Mouse (Mus musculus) E14TG2a.4 (cell line): ENCODE data around the gene Mpped1.

Experiments
- H3K27me3 ChIP-seq: 2 replicates; pipeline ENCODE4 v1.6.1; 2014; ENCODE audit warnings: low read length, control low read depth; ENCODE audit not compliant: insufficient read depth
- H3K36me3 ChIP-seq: 2 replicates; pipeline ENCODE4 v1.6.1; 2014; ENCODE audit warnings: low read length, control low read depth; ENCODE audit not compliant: insufficient read depth
- H3K4me1 ChIP-seq: replicated peaks from 2 replicates; pipeline ENCODE4 v1.6.1; 2014; ENCODE audit warnings: low read depth, low read length, control low read depth
- H3K4me3 ChIP-seq: replicated peaks from 2 replicates; pipeline ENCODE4 v1.5.1; 2014; ENCODE audit warnings: mild to moderate bottlenecking, low read length
- H3K9me3 ChIP-seq: 2 replicates; pipeline ENCODE4 v1.6.1; 2014; ENCODE audit warnings: low read length, control low read depth
- CTCF ChIP-seq: conservative IDR thresholded peaks from 2 replicates; pipeline ENCODE4 v1.5.1; 2014; ENCODE audit warnings: low read length
- NANOG ChIP-seq: IDR thresholded peaks from 2 replicates; pipeline ENCODE4 v1.6.1; 2014; ENCODE audit warnings: borderline replicate concordance, low read length, mixed read lengths
- POU5F1 ChIP-seq: IDR thresholded peaks from 2 replicates; pipeline ENCODE4 v1.6.1; 2014; ENCODE audit warnings: low read length, borderline replicate concordance

The Mpped1 gene

DNA sequence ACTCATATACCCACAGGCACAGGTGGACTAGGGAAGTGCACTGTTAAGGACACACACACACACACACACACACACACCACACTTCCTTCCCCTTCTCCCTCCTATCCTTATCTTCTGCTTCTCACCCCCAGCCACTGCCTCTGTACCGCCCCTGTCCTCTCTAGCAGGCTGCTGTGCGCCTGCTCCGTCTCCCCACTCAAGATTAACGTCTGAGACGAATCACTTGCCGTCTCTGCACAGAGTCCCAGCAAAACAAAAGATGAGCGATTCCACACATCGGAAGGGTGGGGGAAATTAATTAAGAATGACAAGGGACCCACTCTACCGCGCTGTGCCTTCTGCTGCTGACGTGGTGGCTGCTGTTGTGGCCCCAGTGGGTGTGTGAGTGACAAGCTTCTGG, 66.5 kb downstream of the Mpped1 start:
- TF ChIP-seq POU5F1 = no peak
- no peak for TF ChIP-seq NANOG
- TF ChIP-seq CTCF = no peak
- H3K9me3 ChIP-seq = no peaks in the 10 kb centered on the region
- H3K36me3 ChIP-seq = no peaks in the 10 kb centered on the region
- H3K27me3 ChIP-seq = peaks cover 20% of the 10 kb centered on the region
- peaks cover 5% of the 10 kb centered on the region for H3K4me1 ChIP-seq
- H3K4me3 ChIP-seq = no peak overlapping the region

DNA sequence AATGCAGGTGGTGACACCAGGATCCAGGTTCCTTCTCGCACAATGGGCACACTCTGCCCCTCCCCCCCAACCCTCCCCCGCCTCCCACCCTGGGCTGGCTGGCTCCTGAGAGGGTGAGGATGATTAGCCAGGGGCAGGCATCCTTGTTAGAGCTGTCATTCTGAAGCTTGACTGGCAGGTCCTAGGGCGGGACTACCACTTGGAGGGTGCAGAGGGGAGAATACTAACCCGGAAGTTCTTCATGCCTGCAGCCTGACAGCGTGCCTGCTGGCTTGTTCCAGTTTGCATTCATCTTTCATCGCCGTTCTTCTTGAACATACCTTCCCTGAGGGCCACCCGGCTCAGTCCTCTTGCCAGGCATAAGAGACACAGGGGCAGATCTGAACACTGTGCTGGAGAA, 67.3 kb downstream of the Mpped1 start:
- Histone ChIP-seq H3K36me3 (no peaks in the 10 kb centered on the region), H3K4me3 (no peak overlapping the region), H3K4me1 (peaks cover 5% of the 10 kb centered on the region), H3K27me3 (peaks cover 13% of the 10 kb centered on the region; the same call in 1 of the 2 replicates), H3K9me3 (no peaks in the 10 kb centered on the region)
- TF ChIP-seq NANOG (no peak), CTCF (no peak), POU5F1 (no peak)

DNA sequence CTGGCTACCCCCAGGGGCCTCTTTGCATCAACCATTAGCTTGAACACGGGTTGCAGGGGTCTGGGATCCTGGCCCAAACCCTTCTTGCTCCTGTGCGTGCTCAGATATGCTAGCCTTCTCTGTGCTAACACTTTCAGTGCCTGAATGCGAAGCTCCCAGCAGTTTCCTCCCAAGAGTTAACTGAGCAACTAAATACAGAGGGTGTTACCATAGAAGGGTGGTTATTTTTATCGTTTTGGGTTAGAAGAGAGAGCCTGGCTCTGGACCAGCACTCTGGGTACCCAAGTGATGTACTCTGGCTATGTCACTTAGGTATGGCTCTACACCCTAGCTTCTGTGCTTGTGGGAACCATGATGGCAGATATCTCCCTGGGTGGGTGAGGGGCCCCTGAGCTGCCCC, 68.2 kb downstream of the Mpped1 start:
- Histone ChIP-seq H3K4me3 (no peak overlapping the region), H3K4me1 (peaks cover 5% of the 10 kb centered on the region), H3K27me3 (peaks cover 13% of the 10 kb centered on the region; the same call in 1 of the 2 replicates), H3K9me3 (no peaks in the 10 kb centered on the region), H3K36me3 (no peaks in the 10 kb centered on the region)
- TF ChIP-seq POU5F1 (no peak), NANOG (no peak), CTCF (no peak)

GRCm38 (mm10) chr15:83848193-83848592, 68.9 kb downstream of the Mpped1 start:
- Histone ChIP-seq H3K9me3 (no peaks in the 10 kb centered on the region), H3K27me3 (peaks cover 12% of the 10 kb centered on the region), H3K4me3 (no peak overlapping the region), H3K36me3 (no peaks in the 10 kb centered on the region), H3K4me1 (peaks cover 5% of the 10 kb centered on the region)
- no peak for TF ChIP-seq POU5F1
- no peak for TF ChIP-seq NANOG
- no peak for TF ChIP-seq CTCF

DNA sequence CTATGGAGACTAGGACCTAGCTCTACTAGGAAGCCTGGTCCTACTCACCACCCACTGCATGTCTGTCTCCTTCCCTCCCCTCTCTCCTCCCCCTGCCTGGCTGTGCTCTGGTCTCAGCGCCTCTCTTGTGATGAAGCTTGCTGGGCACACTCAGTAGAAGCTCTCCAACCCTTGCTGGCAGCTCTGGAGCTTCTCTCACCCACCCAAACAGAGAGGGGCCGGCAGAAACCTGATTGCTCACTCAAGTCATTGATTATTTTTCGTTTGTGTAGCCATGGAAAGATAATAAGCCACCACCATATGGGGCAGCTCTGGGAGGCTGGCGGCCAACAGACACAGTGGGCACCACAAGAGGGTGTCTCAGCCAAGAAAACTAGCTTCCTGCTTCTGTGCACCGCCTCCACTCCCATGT, 74.1 kb downstream of the Mpped1 start:
- no peaks in the 10 kb centered on the region for H3K4me1 ChIP-seq
- TF ChIP-seq NANOG = no peak
- H3K36me3 ChIP-seq = no peaks in the 10 kb centered on the region
- no peak overlapping the region for H3K4me3 ChIP-seq
- no peaks in the 10 kb centered on the region for H3K9me3 ChIP-seq
- H3K27me3 ChIP-seq = peaks cover 23% of the 10 kb centered on the region

DNA sequence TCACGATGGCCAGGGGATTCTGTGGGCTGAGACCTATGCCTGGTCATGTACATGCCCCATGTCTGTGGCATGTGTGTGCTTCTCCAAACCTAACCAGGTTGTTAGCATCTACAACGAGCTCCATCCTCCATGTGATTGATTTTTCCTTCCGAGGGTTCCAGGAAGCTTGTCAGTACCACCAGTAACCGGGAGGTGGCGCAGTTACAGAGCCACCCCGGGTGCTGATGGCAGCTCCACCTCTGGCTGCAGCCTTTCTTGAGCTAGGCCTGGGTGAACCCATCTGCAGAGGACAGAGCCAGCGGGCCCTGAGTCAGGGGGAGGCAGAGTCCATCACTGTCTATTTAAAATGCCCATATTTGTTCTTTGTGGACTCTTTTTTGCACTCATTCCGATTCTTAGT, 77.9 kb downstream of the Mpped1 start:
- Histone ChIP-seq H3K4me3 (no peak overlapping the region), H3K4me1 (no peaks in the 10 kb centered on the region), H3K36me3 (no peaks in the 10 kb centered on the region), H3K9me3 (no peaks in the 10 kb centered on the region), H3K27me3 (peaks cover 31% of the 10 kb centered on the region)
- TF ChIP-seq POU5F1 (no peak), CTCF (peak; percentile 96)

- Histone ChIP-seq H3K4me1 (peaks cover 9% of the 10 kb centered on the region), H3K27me3 (peaks cover 45% of the 10 kb centered on the region), H3K36me3 (no peaks in the 10 kb centered on the region), H3K4me3 (no peak overlapping the region), H3K9me3 (no peaks in the 10 kb centered on the region)
- no peak for TF ChIP-seq CTCF
- no peak for TF ChIP-seq POU5F1
These were observed 86.4 kb downstream of the Mpped1 start for GRCm38 (mm10) chr15:83865626-83866025.

GRCm38 (mm10) chr15:83870936-83871335, 91.7 kb downstream of the Mpped1 start:
- peaks cover 42% of the 10 kb centered on the region for H3K27me3 ChIP-seq
- H3K9me3 ChIP-seq = no peaks in the 10 kb centered on the region
- H3K36me3 ChIP-seq = no peaks in the 10 kb centered on the region
- no peak overlapping the region for H3K4me3 ChIP-seq
- TF ChIP-seq CTCF (no peak), NANOG (no peak), POU5F1 (no peak)
- H3K4me1 ChIP-seq = peaks cover 30% of the 10 kb centered on the region

DNA sequence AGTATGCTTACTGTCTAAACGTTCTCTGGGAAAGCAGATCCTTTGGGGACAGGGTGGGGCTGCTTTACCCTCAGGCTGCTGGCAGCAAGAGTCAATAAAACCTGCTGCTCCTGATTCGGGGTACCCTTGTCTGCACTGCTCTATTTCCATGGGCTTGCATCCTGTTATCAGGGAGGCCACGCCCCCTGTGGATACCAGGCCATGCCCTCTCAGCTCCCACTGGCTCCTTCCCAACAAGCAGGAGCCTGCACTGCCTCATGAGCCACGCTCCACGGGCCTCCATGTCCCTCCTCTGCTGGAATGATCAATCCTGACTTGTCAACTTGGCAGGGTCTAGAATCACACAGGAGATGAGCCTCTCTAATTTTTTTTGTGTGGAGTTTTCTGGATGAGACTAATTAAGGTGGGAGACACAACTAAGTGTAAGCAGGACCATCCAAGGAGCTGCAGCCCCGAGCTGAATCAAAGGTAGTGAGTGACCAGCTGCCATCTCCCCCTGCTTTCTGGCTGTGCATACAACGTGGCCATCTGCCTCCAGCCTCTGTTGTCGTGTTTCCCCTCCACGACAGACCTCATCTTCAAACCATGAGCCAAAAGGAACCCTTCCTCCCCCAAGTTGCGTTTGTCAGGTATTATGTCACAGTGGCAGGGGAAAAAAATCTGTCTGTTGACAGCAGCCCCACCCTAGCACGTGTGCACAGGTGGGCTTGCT, 98.0 kb downstream of the Mpped1 start:
- Histone ChIP-seq H3K4me3 (no peak overlapping the region), H3K27me3 (no peaks in the 10 kb centered on the region), H3K36me3 (no peaks in the 10 kb centered on the region), H3K9me3 (no peaks in the 10 kb centered on the region), H3K4me1 (peaks cover 28% of the 10 kb centered on the region)
- TF ChIP-seq POU5F1 (no peak), CTCF (no peak), NANOG (no peak)
